Mouse (Mus musculus): Measurements from ENCODE around the gene Ccdc191. TPM values are rescaled to one million over a fixed set of nuclear protein-coding genes. Genes with fewer than 3 reads are reported as not detected.

Ccdc191 gene
- polyA plus RNA-seq, 2 experiments: 4.4 to 6.2 TPM

DNA sequence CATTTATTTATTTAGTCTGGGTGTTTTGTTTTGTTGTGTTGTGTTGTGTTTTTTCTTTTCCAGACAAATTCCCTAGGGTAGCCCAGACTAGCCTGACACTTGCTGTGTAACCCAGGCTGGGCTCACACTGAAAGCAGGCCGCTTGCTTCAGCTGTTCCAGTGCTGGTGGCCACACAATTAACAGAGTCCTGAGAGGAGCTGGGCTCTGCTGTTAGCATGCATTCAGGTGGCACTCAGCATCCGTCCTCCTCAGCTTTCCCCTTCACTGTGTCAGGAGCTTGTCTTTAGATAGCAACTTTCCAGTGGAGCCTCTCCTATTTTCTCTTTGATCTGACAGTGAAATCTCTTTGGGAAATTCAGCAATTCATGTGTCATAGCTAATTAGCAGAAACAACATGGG, 32.4 kb downstream of the Ccdc191 start:
- H3K4me2 ChIP-seq (replicated peaks; ENCODE audit: low read depth, low read length, severe bottlenecking): no peak overlapping the region
- no peak overlapping the region for H3K9ac ChIP-seq (ENCODE audit: low read depth, low read length, severe bottlenecking)
- H3K36me3 ChIP-seq (ENCODE audit: control insufficient read depth, insufficient read depth, low read length): no peaks in the 10 kb centered on the region
- H3K4me3 ChIP-seq (replicated peaks; ENCODE audit: low read length): no peak overlapping the region
- H3K27ac ChIP-seq (replicated peaks; ENCODE audit: low read depth, low read length): no peak overlapping the region
- no peaks in the 10 kb centered on the region for H3K4me1 ChIP-seq (ENCODE audit: control insufficient read depth, insufficient read depth, low read length)
- TF ChIP-seq POLR2A (IDR thresholded peaks at IDR 0.05; ENCODE audit: borderline replicate concordance, extremely low read depth, insufficient read depth, insufficient read length): no peak
- no peak for DNase-seq (ENCODE audit: low spot score)
- ATAC-seq (ENCODE audit: low FRiP score, low read depth): no peak
- H3K9me3 ChIP-seq (ENCODE audit: control insufficient read depth, low read length): no peaks in the 10 kb centered on the region
- WGBS: 59% methylated on average over 2 of the region's 2 CpGs
- H3K27me3 ChIP-seq (ENCODE audit: control insufficient read depth, insufficient read depth, low read length): no peaks in the 10 kb centered on the region

DNA sequence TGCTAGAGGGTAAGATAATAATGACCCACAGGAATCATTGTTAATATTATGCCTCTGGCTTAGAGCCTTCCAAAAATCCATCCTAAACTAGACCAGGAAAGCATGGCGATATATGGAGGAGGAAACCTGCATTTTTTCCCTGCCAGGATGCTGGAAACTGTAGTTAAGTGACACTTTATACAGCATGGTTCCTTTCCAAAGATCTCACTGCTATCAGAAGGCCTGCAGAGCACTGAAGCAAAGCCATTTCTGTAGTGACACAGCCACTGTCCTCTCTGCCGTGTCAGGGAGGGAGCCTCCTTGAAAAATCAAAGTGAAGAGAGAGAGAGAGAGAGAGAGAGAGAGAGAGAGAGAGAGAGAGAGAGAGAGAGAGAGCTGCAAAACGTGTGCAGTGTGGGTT, 33.0 kb downstream of the Ccdc191 start:
- H3K4me3 ChIP-seq (replicated peaks; ENCODE audit: low read length): no peak overlapping the region
- H3K9ac ChIP-seq (ENCODE audit: low read depth, low read length, severe bottlenecking): no peak overlapping the region
- no peak overlapping the region for H3K27ac ChIP-seq (replicated peaks; ENCODE audit: low read depth, low read length)
- H3K9me3 ChIP-seq (ENCODE audit: control insufficient read depth, low read length): no peaks in the 10 kb centered on the region
- H3K4me1 ChIP-seq (ENCODE audit: control insufficient read depth, insufficient read depth, low read length): no peaks in the 10 kb centered on the region
- ATAC-seq (ENCODE audit: low FRiP score, low read depth) (no peak), DNase-seq (ENCODE audit: low spot score) (no peak)
- TF ChIP-seq POLR2A (IDR thresholded peaks at IDR 0.05; ENCODE audit: borderline replicate concordance, extremely low read depth, insufficient read depth, insufficient read length): no peak
- H3K27me3 ChIP-seq (ENCODE audit: control insufficient read depth, insufficient read depth, low read length): no peaks in the 10 kb centered on the region
- H3K4me2 ChIP-seq (replicated peaks; ENCODE audit: low read depth, low read length, severe bottlenecking): no peak overlapping the region
- H3K36me3 ChIP-seq (ENCODE audit: control insufficient read depth, insufficient read depth, low read length): no peaks in the 10 kb centered on the region
- WGBS: 63% methylated on average over 3 of the region's 3 CpGs

DNA sequence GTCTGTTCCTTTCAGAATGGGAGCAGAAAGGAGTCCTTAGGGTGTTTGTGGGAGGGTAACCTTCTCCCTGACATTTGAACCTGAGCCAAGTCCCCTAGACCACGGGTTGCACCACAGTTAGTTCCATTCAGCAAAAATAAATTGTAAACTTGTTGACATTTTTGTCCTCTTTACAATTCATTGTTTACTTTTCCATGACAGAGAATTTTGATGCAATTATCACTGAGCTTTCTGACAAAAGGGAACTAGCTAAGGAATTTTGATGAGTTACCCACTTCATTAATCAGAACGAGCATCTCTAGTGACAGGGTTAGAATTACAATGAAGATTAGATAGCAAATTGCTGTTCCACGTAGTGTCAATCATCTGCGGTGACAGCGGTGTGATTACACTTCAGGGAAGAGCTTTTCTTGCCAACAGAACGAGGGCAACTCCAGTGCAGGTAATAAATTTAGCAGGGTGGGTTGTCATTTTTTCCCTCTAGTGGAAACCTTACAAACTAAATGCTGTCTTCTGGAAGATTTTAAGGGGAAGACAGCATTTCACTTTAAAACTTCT, 35.5 kb downstream of the Ccdc191 start:
- no peak for ATAC-seq (ENCODE audit: low FRiP score, low read depth)
- no peak overlapping the region for H3K4me3 ChIP-seq (replicated peaks; ENCODE audit: low read length)

DNA sequence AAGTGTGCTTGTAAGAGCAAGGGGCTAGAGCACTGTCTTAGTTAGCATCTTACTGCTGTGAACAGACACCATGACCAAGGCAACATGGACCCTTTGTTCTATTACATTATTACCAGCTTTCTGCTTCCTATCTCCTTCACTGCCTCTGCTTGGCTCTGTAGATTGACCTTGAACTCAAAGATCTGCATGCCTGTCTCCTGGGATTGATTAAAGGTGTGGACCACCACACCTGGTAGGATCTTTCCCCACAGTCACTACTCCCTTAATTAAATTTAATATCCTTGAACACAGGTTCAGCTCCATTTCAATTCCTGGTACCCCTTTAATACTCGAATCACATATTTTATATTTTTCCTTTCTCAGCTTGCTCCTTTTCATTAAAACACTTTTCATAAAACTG, 36.2 kb downstream of the Ccdc191 start:
- no peak overlapping the region for H3K4me2 ChIP-seq (replicated peaks; ENCODE audit: low read depth, low read length, severe bottlenecking)
- ATAC-seq (ENCODE audit: low FRiP score, low read depth) (no peak), DNase-seq (ENCODE audit: low spot score) (no peak)
- H3K4me1 ChIP-seq (ENCODE audit: control insufficient read depth, insufficient read depth, low read length): no peaks in the 10 kb centered on the region
- no peak overlapping the region for H3K4me3 ChIP-seq (replicated peaks; ENCODE audit: low read length)
- H3K36me3 ChIP-seq (ENCODE audit: control insufficient read depth, insufficient read depth, low read length): no peaks in the 10 kb centered on the region
- no peak overlapping the region for H3K27ac ChIP-seq (replicated peaks; ENCODE audit: low read depth, low read length)
- no peaks in the 10 kb centered on the region for H3K9me3 ChIP-seq (ENCODE audit: control insufficient read depth, low read length)
- H3K27me3 ChIP-seq (ENCODE audit: control insufficient read depth, insufficient read depth, low read length): no peaks in the 10 kb centered on the region
- WGBS: 64% methylated on average over 1 of the region's 1 CpGs
- no peak overlapping the region for H3K9ac ChIP-seq (ENCODE audit: low read depth, low read length, severe bottlenecking)
- TF ChIP-seq POLR2A (IDR thresholded peaks at IDR 0.05; ENCODE audit: borderline replicate concordance, extremely low read depth, insufficient read depth, insufficient read length): no peak

More for the DNA sequence above, 35.5 kb downstream of the Ccdc191 start:
- Histone ChIP-seq H3K36me3 (ENCODE audit: control insufficient read depth, insufficient read depth, low read length) (no peaks in the 10 kb centered on the region), H3K9me3 (ENCODE audit: control insufficient read depth, low read length) (no peaks in the 10 kb centered on the region), H3K4me1 (ENCODE audit: control insufficient read depth, insufficient read depth, low read length) (no peaks in the 10 kb centered on the region), H3K4me2 (replicated peaks; ENCODE audit: low read depth, low read length, severe bottlenecking) (no peak overlapping the region), H3K27me3 (ENCODE audit: control insufficient read depth, insufficient read depth, low read length) (no peaks in the 10 kb centered on the region), H3K27ac (replicated peaks; ENCODE audit: low read depth, low read length) (no peak overlapping the region), H3K9ac (ENCODE audit: low read depth, low read length, severe bottlenecking) (no peak overlapping the region)
- WGBS: 69% methylated on average over 6 of the region's 6 CpGs
- TF ChIP-seq POLR2A (IDR thresholded peaks at IDR 0.05; ENCODE audit: borderline replicate concordance, extremely low read depth, insufficient read depth, insufficient read length): no peak
- DNase-seq (ENCODE audit: low spot score): no peak

DNA sequence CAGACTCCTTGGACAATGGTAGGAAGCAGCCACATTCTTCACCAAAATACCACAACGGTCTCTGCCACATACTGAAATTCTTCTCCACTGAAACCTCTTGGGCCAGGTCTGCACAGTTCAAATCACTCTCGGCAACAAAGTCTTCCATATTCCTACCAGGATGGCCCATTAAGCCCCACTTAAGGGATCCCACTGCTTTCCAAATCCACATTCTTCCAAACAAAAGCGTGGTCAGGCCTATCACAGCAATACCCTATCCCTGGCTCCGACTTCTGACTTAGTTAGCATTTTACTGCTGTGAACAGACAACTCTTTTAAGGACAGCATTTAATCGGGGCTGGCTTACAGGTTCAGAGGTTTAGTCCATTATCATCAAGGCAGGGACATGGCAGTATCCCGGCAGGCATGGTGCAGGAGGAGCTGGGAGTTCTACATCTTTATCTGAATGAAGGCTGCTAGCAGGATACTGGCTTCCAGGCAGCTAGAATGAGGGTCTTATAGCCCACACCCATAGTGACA, 36.8 kb downstream of the Ccdc191 start, which contains the start of gene Qtrt2:
TSS of gene Qtrt2 (minus strand) at position 469 of the 519 bp plus-strand sequence.
- H3K36me3 ChIP-seq (ENCODE audit: control insufficient read depth, insufficient read depth, low read length): no peaks in the 10 kb centered on the region
- no peaks in the 10 kb centered on the region for H3K27me3 ChIP-seq (ENCODE audit: control insufficient read depth, insufficient read depth, low read length)
- no peak within 1 kb of the TSS for H3K4me3 ChIP-seq (replicated peaks; ENCODE audit: low read length)
- no peaks in the 10 kb centered on the region for H3K4me1 ChIP-seq (ENCODE audit: control insufficient read depth, insufficient read depth, low read length)
- WGBS: 69% methylated on average over 6 of the region's 6 CpGs
- H3K9me3 ChIP-seq (ENCODE audit: control insufficient read depth, low read length): no peaks in the 10 kb centered on the region
- H3K9ac ChIP-seq (ENCODE audit: low read depth, low read length, severe bottlenecking): no peak within 1 kb of the TSS
- no peak within 1 kb of the TSS for H3K27ac ChIP-seq (replicated peaks; ENCODE audit: low read depth, low read length)
- no peak within 1 kb of the TSS for H3K4me2 ChIP-seq (replicated peaks; ENCODE audit: low read depth, low read length, severe bottlenecking)
- DNase-seq (ENCODE audit: low spot score) (no peak), ATAC-seq (ENCODE audit: low FRiP score, low read depth) (no peak)
- no peak for TF ChIP-seq POLR2A (IDR thresholded peaks at IDR 0.05; ENCODE audit: borderline replicate concordance, extremely low read depth, insufficient read depth, insufficient read length)
